Mouse (Mus musculus) liver, adult 2 months (tissue): ENCODE data around the gene Guf1.

Experiments
- CTCF ChIP-seq: fragments of 200-500 bp; IDR thresholded peaks from 2 replicates; pipeline ENCODE4 v1.5.1; 2011; ENCODE audit warnings: low read depth, low read length, control low read depth
- POLR2A ChIP-seq: fragments of 200-500 bp; IDR thresholded peaks from 2 replicates; pipeline ENCODE4 v1.6.1; 2011; ENCODE audit warnings: low read length, control low read depth; ENCODE audit not compliant: insufficient read depth; ENCODE audit errors: extremely low read depth

DNA sequence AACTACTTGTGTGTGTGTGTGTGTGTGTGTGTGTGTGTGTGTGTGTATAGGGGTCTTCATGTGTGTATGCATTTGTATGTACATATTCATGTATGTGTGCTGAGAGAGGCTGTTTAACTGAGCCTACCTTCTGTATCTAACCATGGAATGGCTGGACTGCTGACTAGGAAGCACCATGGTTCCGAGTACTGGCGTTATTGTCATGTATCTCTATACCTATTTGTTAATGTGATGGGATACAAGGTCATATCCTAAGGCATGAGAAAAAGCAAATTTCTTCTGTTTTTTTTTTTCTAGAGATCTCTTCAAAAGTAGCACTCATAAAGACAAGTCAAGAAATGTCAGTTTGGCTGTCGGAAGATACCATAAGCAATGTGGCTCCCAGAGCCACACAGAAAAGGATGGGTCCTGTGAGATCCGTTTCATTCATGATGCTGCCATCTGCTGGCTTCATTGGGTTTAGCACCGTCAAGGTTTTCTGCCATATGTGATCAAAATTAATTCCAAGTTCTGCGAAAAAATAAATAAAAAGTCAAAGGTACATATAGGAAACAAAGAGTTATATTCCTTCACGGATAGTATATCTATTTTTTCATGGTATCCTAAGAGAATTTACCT, 36.0 kb upstream of the Guf1 start:
- TF ChIP-seq CTCF (peak; percentile 35; the same call in 1 of the 2 replicates), POLR2A (no peak)
